Comparison of ENCODE assay signal across 8 mouse cellular contexts in genomic region chr19:45541409-45542041, GRCm38 (mm10). TPM values are rescaled to one million over a fixed set of nuclear protein-coding genes. Genes with fewer than 3 reads are reported as not detected.
A peak's percentile ranks its signal among the peaks of the same experiment; 100 is the strongest.
DNase-seq lines count a peak whose midpoint lies in the region; ATAC-seq lines count a peak whose summit lies in the region.

No protein-coding gene starts in this region.

- H3K9me3 ChIP-seq in limb, embryonic 11.5 days (ENCODE audit: control insufficient read depth, low read length): no peaks in the 10 kb centered on the region

- peaks cover 14% of the 10 kb centered on the region for H3K4me1 ChIP-seq in limb, embryonic 11.5 days (ENCODE audit: control insufficient read depth, insufficient read depth, low read length)

- no peak for ATAC-seq in limb, embryonic 11.5 days (ENCODE audit: insufficient number of reproducible peaks, low FRiP score, low TSS enrichment, low read depth)

- no peaks in the 10 kb centered on the region for H3K36me3 ChIP-seq in limb, embryonic 11.5 days (ENCODE audit: control insufficient read depth, insufficient read depth, low read length)

- peak overlapping the region; percentile 62 for H3K4me2 ChIP-seq in limb, embryonic 11.5 days (ENCODE audit: low read depth, severe bottlenecking)

- H3K27me3 ChIP-seq in limb, embryonic 11.5 days (ENCODE audit: control insufficient read depth, insufficient read depth, low read length): peaks cover 41% of the 10 kb centered on the region

- no peak overlapping the region for H3K27ac ChIP-seq in limb, embryonic 11.5 days (replicated peaks; ENCODE audit: low read depth, low read length)

- peak overlapping the region; percentile 32; the same call in 1 of the 2 replicates for H3K9ac ChIP-seq in limb, embryonic 11.5 days (ENCODE audit: low read length)

- peak overlapping the region; percentile 31 for H3K4me3 ChIP-seq in limb, embryonic 11.5 days (ENCODE audit: low read depth, low read length)

- peak; percentile 15 for DNase-seq in kidney, adult 18-20 months
- DNase-seq in kidney, adult 8-10 months: no peak
- DNase-seq in MN1 (ENCODE audit: low spot score): peak; percentile 68
- DNase-seq in embryo, embryonic 9.5 days (ENCODE audit: extremely low spot score): peak; percentile 68
- peak; percentile 25 to 39 for DNase-seq in heart, postnatal 36 days
- DNase-seq in limb, embryonic 11.5 days (ENCODE audit: low spot score): peak; percentile 72
- peak; percentile 79 for DNase-seq in neural tube, embryonic 10.5 days (ENCODE audit: extremely low spot score, low spot score)
- DNase-seq in thymus, postnatal 0 days (ENCODE audit: low spot score): peak; percentile 69

- intact Hi-C loops in heart, postnatal 36 days (cut with DNase I): loop anchor here (5.0 kb wide), 2 partner anchors 54 to 244 kb away; no protein-coding TSS in a partner anchor

- under 1% methylated on average over 49 of the region's 58 CpGs for WGBS in limb, embryonic 11.5 days

RNA-seq across cellular contexts. Expression of gene Poll, which starts 18.8 kb away (rescaled TPM):
- 10 to 100 TPM in 1 of 2 experiments, 1 to 10 TPM in 1; 9.8 to 11.4 TPM for total RNA-seq in heart, postnatal 36 days (2021)
- 19.7 and 21.4 TPM in 2 replicates for polyA plus RNA-seq in limb, embryonic 11.5 days (2014; fragmentation: Nextera tagmentation; extraction: Ambion mirVana)
- 5.1 and 5.7 TPM in 2 replicates for polyA plus RNA-seq in thymus, postnatal 0 days (2015; fragmentation: Nextera tagmentation; extraction: Ambion mirVana)

RNA-seq across cellular contexts. Expression of gene Gm17018, which starts 18.9 kb away (rescaled TPM):
- total RNA-seq in heart, postnatal 36 days (2021): 10 to 100 TPM; 17.6 to 21.5 TPM
- 51.6 and 52.0 TPM in 2 replicates for polyA plus RNA-seq in limb, embryonic 11.5 days (2014; fragmentation: Nextera tagmentation; extraction: Ambion mirVana)
- polyA plus RNA-seq in thymus, postnatal 0 days (2015; fragmentation: Nextera tagmentation; extraction: Ambion mirVana): 49.5 and 54.3 TPM in 2 replicates

Comparison
In these comparisons a context has a peak if more than half of its experiments do, and no peak if none do; other contexts are left out.
1. DNase-seq: peak in kidney, adult 18-20 months (single experiment), MN1 (single experiment), embryo, embryonic 9.5 days (single experiment), heart, postnatal 36 days (2 of 2), limb, embryonic 11.5 days (single experiment), neural tube, embryonic 10.5 days (single experiment) and thymus, postnatal 0 days (single experiment); none in kidney, adult 8-10 months (0 of 2).